Mouse (Mus musculus): ENCODE measurements around the gene Catip. TPM values are rescaled to one million over a fixed set of nuclear protein-coding genes. Genes with fewer than 3 reads are reported as not detected.
A peak's percentile ranks its signal among the peaks of the same experiment; 100 is the strongest.
"Not testable (repeated sequence)": the region's sequence is repeated elsewhere in the genome, so short reads cannot be mapped to it uniquely, and the experiment has no call there.

Catip gene
- polyA plus RNA-seq, 1 experiment: 3.1 TPM

- DNase-seq (ENCODE audit: low read depth): no peak
- no peak for TF ChIP-seq POLR2A (IDR thresholded peaks at IDR 0.05; ENCODE audit: borderline replicate concordance, extremely low read depth, insufficient read depth, insufficient read length, poor library complexity, severe bottlenecking)
- TF ChIP-seq CTCF (IDR thresholded peaks at IDR 0.05; ENCODE audit: borderline replicate concordance, extremely low read depth, insufficient read depth, insufficient read length): no peak
Measured at GRCm38 (mm10) chr1:74393697-74394096, 31.8 kb downstream of the Catip start.

DNA sequence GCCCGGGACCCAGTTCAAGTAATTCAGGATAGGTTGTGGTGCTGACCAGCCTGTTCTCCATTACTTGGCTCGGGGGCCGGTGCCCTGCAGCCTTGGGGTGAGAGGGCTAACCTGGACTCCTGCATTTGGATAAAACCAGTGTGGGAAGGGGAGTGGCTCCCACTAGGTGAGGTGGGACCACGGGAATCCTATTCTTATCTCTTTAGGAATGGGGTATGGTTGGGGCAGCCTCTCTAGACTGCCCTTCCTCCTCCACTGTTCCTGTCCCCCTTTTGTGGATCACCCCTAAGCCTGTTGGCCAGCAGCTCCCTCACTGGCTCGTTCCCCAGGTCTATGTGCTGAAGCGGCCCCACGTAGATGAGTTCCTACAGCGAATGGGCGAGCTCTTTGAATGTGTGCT is 32.4 kb downstream of the Catip start:
- TF ChIP-seq CTCF (IDR thresholded peaks at IDR 0.05; ENCODE audit: borderline replicate concordance, extremely low read depth, insufficient read depth, insufficient read length): no peak
- TF ChIP-seq POLR2A (IDR thresholded peaks at IDR 0.05; ENCODE audit: borderline replicate concordance, extremely low read depth, insufficient read depth, insufficient read length, poor library complexity, severe bottlenecking): no peak
- no peak for DNase-seq (ENCODE audit: low read depth)

DNA sequence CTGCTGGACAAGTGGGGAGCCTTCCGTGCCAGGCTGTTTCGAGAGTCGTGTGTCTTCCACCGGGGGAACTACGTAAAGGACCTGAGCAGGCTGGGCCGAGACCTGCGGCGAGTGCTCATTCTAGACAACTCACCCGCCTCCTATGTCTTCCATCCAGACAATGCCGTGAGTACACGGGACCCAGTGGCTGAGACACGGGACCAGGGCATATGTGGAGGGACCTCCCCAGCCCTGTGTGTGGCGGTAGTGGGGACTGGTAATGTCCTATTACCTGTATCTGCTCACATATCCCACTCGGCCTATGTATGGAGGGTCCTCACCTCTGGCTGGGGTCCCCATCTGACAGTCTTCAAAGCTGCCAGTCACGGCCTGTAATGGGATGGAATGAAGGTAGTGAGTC is 33.0 kb downstream of the Catip start:
- no peak for TF ChIP-seq CTCF (IDR thresholded peaks at IDR 0.05; ENCODE audit: borderline replicate concordance, extremely low read depth, insufficient read depth, insufficient read length)
- no peak for DNase-seq (ENCODE audit: low read depth)

DNA sequence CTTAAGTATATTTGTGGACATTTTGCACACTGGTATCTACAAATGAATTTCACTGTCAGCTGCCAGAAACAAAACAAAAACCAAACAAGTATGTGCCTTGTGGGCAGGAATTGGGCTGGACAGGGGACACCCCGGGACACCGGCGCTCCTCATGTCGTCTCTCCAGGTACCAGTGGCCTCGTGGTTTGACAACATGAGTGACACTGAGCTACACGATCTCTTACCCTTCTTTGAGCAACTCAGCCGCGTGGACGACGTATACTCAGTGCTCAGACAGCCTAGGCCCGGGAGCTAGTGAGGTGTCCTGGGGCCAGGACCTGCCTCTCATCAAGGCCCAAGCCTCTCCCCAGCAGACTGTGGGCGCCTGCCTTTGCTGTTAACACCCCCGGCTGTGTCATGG is 33.4 kb downstream of the Catip start:
- TF ChIP-seq CTCF (IDR thresholded peaks at IDR 0.05; ENCODE audit: borderline replicate concordance, extremely low read depth, insufficient read depth, insufficient read length) (no peak), POLR2A (IDR thresholded peaks at IDR 0.05; ENCODE audit: borderline replicate concordance, extremely low read depth, insufficient read depth, insufficient read length, poor library complexity, severe bottlenecking) (no peak)
- DNase-seq (ENCODE audit: low read depth): no peak

DNA sequence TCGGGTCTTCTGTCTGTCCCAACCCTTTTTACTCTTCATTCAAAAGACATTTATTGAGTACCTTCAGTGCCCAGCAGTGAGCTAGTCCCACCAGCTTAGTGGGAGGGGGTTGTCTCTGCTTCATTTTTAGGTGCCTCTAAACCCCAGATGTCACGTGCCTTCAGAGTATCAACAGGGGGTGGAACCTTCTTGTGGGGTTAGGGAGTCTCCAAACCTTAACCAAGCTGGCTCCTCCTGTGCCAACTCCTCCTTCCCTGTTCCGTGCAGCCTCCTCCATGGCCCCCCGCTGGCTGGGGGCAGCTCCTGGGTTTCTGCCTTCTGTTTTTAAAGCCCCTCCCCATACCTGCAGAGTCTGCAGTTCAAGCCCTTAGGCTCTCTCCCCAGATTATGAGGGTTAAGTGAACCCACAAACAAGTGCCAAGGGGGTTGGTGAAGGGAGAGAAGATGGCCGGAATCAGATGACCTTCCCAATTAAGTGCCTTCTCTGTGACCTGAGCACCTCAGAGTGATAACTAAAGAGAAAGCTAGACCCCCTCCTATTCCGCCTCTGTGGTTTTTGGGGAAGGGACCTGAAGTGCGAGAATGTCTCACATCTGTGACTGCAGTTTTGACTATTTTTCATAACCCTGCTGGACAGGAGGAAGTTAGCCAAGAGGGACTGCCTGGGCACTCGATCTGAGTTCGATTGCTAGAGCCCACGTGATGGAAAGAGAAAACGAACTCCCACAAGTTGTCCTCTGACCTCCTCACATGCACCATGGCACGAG is 34.7 kb downstream of the Catip start:
- DNase-seq (ENCODE audit: low read depth): not testable (repeated sequence)

GRCm38 (mm10) chr1:74397268-74397918 is 35.5 kb downstream of the Catip start:
- TF ChIP-seq POLR2A (IDR thresholded peaks at IDR 0.05; ENCODE audit: borderline replicate concordance, extremely low read depth, insufficient read depth, insufficient read length, poor library complexity, severe bottlenecking) (no peak), CTCF (IDR thresholded peaks at IDR 0.05; ENCODE audit: borderline replicate concordance, extremely low read depth, insufficient read depth, insufficient read length) (peak; percentile 66)

DNA sequence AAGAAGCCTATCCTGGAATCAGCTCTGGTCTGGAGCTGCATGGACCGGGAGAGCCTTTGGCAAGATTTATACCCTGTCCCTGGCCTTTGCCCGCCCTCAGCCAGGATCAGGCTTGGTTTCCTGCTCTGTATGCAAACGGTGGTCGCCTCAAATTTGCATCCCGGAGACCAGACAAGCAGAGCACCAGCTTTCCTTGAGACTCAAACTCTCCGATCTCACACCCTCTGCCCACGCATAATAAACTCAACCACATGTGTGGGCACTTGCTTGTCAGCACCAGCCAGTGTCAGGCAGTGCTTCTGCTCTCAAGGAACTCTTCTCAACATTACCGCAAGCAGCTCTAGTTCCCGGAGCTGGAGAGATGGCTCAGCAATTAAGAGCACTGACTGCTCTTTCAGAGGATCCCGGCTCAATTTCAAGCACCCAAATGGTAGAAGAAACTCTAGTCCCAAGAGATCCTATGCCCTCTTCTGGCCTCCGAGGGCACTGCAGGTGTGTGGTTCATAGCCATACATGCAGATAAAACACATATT is 36.1 kb downstream of the Catip start:
- TF ChIP-seq CTCF (IDR thresholded peaks at IDR 0.05; ENCODE audit: borderline replicate concordance, extremely low read depth, insufficient read depth, insufficient read length): peak; percentile 61; the same call in 1 of the 2 replicates
- TF ChIP-seq POLR2A (IDR thresholded peaks at IDR 0.05; ENCODE audit: borderline replicate concordance, extremely low read depth, insufficient read depth, insufficient read length, poor library complexity, severe bottlenecking): no peak
- DNase-seq (ENCODE audit: low read depth): peak; percentile 67

More at GRCm38 (mm10) chr1:74397268-74397918, 35.5 kb downstream of the Catip start:
- peak; percentile 96 for DNase-seq (ENCODE audit: low read depth)

- TF ChIP-seq POLR2A (IDR thresholded peaks at IDR 0.05; ENCODE audit: borderline replicate concordance, extremely low read depth, insufficient read depth, insufficient read length, poor library complexity, severe bottlenecking): no peak
- no peak for TF ChIP-seq CTCF (IDR thresholded peaks at IDR 0.05; ENCODE audit: borderline replicate concordance, extremely low read depth, insufficient read depth, insufficient read length)
- no peak for DNase-seq (ENCODE audit: low read depth)
Measured at GRCm38 (mm10) chr1:74400531-74400930, 38.6 kb downstream of the Catip start.

DNA sequence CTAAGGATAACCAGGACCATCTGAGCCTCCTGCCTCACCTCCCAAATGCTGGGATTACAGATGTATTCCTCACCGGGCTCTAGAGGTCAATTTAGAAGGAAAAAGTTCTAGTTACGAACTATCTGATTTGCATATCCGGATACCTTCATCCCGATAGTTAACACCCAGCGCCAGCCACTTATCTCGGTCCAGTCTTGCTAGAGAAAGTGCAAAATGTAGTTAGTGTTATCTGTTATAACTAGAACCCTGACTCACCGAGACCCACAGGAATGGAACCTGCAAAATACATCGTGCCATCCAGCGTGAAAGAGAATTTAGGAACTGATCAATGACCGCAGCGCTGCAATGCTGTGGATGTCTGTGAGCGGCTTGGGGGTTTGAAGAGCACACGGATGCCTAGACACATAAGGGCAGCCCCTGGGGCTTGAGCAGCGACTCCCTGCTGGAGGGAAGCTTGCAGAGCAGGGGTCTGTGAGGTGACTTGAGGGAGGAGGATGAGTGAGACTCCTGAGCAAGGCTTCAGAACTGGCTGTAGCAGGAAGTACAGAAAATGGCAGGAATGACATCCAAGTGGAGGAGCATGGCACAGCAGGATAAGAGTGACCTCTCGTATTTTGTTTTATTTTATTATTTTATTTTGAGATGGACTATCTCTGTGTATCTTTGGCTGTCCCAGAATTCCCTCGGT is 39.3 kb downstream of the Catip start:
- no peak for TF ChIP-seq CTCF (IDR thresholded peaks at IDR 0.05; ENCODE audit: borderline replicate concordance, extremely low read depth, insufficient read depth, insufficient read length)
- TF ChIP-seq POLR2A (IDR thresholded peaks at IDR 0.05; ENCODE audit: borderline replicate concordance, extremely low read depth, insufficient read depth, insufficient read length, poor library complexity, severe bottlenecking): no peak
- no peak for DNase-seq (ENCODE audit: low read depth)

GRCm38 (mm10) chr1:74404206-74404605 is 42.3 kb downstream of the Catip start:
- TF ChIP-seq CTCF (IDR thresholded peaks at IDR 0.05; ENCODE audit: borderline replicate concordance, extremely low read depth, insufficient read depth, insufficient read length) (no peak), POLR2A (IDR thresholded peaks at IDR 0.05; ENCODE audit: borderline replicate concordance, extremely low read depth, insufficient read depth, insufficient read length, poor library complexity, severe bottlenecking) (no peak)
- DNase-seq (ENCODE audit: low read depth): no peak

DNA sequence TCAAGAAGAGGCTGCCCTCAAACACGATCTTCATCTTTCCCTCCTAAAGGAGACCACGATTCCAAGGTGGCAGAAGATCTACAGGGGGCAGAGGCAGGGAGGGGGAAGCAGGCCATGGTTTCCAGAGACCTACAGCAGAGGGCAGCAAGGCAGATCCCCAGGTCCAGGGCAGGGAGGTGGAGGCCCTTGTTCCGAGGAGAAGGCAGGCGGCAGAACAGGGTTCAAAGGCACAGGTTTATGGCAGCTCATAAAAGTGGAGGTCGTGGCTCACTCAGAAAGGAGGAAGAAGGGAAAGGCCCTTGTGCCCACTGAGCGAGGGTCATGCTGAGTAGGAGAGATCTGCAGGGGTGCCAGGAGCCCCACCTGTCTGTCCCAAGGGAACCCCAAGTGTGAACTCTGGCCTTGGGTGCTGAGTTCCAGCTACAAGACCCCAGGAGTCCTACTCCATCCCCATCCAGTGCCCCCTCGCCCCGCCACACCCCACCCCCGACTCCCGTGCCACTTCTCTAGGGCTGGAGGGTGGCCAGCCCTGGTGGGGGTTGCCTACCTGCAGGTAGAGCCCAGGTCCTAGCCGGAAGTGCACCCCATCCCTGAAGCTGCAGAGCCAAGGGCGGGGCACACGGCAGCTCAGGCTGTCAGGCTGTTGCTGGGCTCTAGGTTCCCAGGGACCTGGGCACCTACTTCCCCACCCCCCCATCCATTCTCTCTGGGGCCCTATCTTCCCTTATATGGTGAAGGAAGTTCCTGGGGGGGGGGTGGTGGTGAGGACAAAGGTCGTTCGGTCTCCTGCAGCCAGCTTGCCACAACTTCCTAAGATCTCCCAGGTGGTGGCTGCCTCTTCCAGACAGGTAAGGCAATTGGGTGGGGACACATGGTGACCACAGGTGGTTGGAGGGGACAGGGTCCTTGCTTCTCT is 46.9 kb downstream of the Catip start, which contains the start of gene Vil1:
Gene Vil1, plus strand, starts transcription at position 788 of the 916 bp plus-strand sequence.
- TF ChIP-seq CTCF (IDR thresholded peaks at IDR 0.05; ENCODE audit: borderline replicate concordance, extremely low read depth, insufficient read depth, insufficient read length): no peak
- no peak for TF ChIP-seq POLR2A (IDR thresholded peaks at IDR 0.05; ENCODE audit: borderline replicate concordance, extremely low read depth, insufficient read depth, insufficient read length, poor library complexity, severe bottlenecking)
- no peak for DNase-seq (ENCODE audit: low read depth)

Data from brain, embryonic 14.5 days (tissue).